Mouse (Mus musculus): ENCODE measurements around the gene Fkrp.
A peak's percentile ranks its signal among the peaks of the same experiment; 100 is the strongest.

Fkrp gene

GRCm38 (mm10) chr7:16830449-16830848 is 13.9 kb upstream of the Fkrp start:
- DNase-seq (ENCODE audit: extremely low spot score): no peak

- no peak for DNase-seq (ENCODE audit: extremely low spot score)
These were observed 10.7 kb upstream of the Fkrp start for GRCm38 (mm10) chr7:16827274-16827673.

- DNase-seq (ENCODE audit: extremely low spot score): no peak
These were observed 10.0 kb upstream of the Fkrp start for GRCm38 (mm10) chr7:16826571-16826970.

GRCm38 (mm10) chr7:16825785-16826184 is 9.3 kb upstream of the Fkrp start:
- DNase-seq (ENCODE audit: extremely low spot score): no peak

GRCm38 (mm10) chr7:16823734-16824133 is 7.2 kb upstream of the Fkrp start:
- DNase-seq (ENCODE audit: extremely low spot score): no peak

GRCm38 (mm10) chr7:16821669-16822101 is 5.2 kb upstream of the Fkrp start:
- no peak for DNase-seq (ENCODE audit: extremely low spot score)

GRCm38 (mm10) chr7:16821091-16821490 is 4.6 kb upstream of the Fkrp start:
- DNase-seq (ENCODE audit: extremely low spot score): peak; percentile 66

GRCm38 (mm10) chr7:16820271-16820763 is 3.8 kb upstream of the Fkrp start:
- DNase-seq (ENCODE audit: extremely low spot score): no peak

GRCm38 (mm10) chr7:16819794-16820193 is 3.3 kb upstream of the Fkrp start:
- no peak for DNase-seq (ENCODE audit: extremely low spot score)

GRCm38 (mm10) chr7:16817693-16818092 is 1.2 kb upstream of the Fkrp start:
- no peak for DNase-seq (ENCODE audit: extremely low spot score)

- DNase-seq (ENCODE audit: extremely low spot score): peak; percentile 84
These were observed 456 bp downstream of the Fkrp start for GRCm38 (mm10) chr7:16816078-16816474.

GRCm38 (mm10) chr7:16815351-16815941 is 1.1 kb downstream of the Fkrp start, which contains the start of gene Strn4:
TSS of gene Strn4 (plus strand) at chr7:16815889.
- DNase-seq (ENCODE audit: extremely low spot score): peak; percentile 56

- no peak for DNase-seq (ENCODE audit: extremely low spot score)
These were observed 4.0 kb downstream of the Fkrp start for GRCm38 (mm10) chr7:16812505-16812904.

- no peak for DNase-seq (ENCODE audit: extremely low spot score)
These were observed 4.9 kb downstream of the Fkrp start for GRCm38 (mm10) chr7:16811649-16812070.

GRCm38 (mm10) chr7:16810920-16811648 is 5.4 kb downstream of the Fkrp start:
- peak; percentile 54 for DNase-seq (ENCODE audit: extremely low spot score)

GRCm38 (mm10) chr7:16810399-16810919 is 6.1 kb downstream of the Fkrp start:
- no peak for DNase-seq (ENCODE audit: extremely low spot score)

- DNase-seq (ENCODE audit: extremely low spot score): peak; percentile 68
These were observed 6.8 kb downstream of the Fkrp start for GRCm38 (mm10) chr7:16809739-16810138.

GRCm38 (mm10) chr7:16808647-16809046 is 7.9 kb downstream of the Fkrp start:
- no peak for DNase-seq (ENCODE audit: extremely low spot score)

- no peak for DNase-seq (ENCODE audit: extremely low spot score)
These were observed 8.6 kb downstream of the Fkrp start for GRCm38 (mm10) chr7:16807936-16808335.

GRCm38 (mm10) chr7:16804409-16805028 is 12.0 kb downstream of the Fkrp start:
- peak; percentile 55 for DNase-seq (ENCODE audit: extremely low spot score)

GRCm38 (mm10) chr7:16794886-16795285 is 21.6 kb downstream of the Fkrp start:
- no peak for DNase-seq (ENCODE audit: extremely low spot score)

GRCm38 (mm10) chr7:16793010-16793725 is 23.4 kb downstream of the Fkrp start:
- DNase-seq (ENCODE audit: extremely low spot score): no peak

Data from embryo, embryonic 9.5 days (tissue).